Mouse (Mus musculus) R1 (cell line): Measurements from ENCODE around the gene Polg.

Source experiments
- DNase-seq: peaks from one replicate; pipeline ENCODE4 v3.0.0-alpha.2; 2018; ENCODE audit warnings: low read depth, low spot score

The Polg gene

DNA sequence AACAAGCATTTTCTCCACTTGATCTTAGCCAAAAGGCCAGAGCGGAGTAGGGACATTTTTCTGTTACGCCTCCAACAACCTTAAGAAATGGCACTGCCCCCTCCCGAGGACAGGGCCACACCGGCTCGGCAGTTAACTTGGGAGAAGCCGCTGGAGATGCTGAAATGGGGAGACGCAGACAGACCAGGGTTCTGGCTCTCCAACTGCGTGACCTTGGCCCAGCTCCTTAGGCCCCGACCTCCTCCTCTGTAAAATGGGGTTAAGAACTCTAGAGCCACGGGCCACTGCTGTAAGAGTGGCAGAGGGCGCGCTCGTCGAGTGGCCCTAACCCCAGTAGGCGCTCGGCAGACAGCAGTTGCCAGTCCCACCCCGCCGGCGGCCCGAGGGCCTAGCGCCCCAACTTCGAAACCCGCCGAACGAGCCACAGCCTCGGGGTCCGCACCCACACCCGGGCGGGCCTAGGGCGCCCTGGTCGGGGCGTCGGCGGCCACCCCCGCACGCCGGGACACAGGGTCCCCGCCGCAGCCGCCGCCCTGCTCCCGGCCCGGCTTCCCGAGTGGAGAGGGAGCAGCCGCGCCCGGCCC lies 609 bp downstream of the Polg start:
- DNase-seq: peak; percentile 56

DNA sequence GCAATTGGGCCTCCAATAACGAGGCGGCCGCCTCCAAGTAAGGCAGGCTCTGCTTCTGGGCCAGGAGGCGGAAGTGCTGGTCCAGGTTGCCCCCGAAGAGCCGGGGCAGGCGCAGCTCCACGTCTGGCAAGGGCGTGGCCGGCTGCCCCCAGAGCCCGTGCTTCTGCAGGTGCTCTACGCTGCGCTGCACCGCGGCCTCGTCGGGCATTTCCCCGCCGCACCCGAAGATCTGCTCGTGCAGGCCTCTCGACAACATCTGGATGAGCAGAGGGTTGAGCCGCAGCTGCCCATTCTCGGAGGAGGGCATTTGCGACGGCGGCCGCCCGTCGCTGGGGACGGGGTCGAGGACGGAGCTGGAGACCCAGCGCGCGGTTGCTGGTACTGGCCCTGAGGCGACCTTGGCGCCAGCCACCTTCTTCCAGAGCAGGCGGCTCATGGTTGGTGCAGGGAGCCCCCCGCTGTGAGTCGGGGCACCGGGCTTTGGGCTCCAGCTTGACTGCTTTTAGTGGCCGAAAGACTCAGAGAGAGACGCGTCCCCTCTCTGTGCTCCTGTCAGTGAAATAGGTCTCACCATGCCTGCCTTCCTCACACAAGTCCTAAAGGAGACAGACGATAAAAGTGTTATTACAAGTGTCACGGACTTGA lies 1.3 kb downstream of the Polg start:
- no peak for DNase-seq

DNA sequence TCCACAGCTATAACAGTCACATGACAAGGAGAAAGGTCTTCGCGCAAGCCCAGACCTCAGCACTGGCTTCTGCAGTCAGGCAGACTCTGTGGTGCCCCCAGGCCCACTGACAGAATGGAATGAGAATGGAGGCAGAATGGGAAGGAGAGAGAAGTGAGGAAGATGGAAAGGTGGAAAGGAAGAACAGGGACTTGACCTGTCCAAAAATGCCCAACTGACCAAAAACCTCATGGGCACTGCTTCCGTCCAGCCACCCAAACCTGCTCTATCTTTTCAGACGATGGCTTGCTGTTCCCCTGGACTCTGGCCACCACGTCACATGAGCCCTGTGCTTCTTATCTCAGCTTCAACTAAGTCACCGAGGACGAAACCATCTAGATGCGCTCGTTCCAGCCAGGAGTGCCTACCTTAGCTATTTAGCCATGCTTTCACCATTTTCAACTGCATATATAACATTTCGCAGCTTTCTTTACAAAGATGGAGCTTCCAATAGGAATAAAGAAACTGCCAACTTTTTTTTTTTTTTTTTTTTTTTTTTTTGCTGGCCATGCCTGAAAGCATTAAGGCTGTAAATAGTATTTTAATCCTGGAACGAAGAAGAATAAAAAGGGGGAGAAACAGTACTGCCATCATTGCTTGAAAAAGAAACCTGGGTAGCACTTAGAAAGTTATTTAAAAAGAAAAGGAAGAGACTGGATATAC lies 2.6 kb downstream of the Polg start:
- no peak for DNase-seq

DNA sequence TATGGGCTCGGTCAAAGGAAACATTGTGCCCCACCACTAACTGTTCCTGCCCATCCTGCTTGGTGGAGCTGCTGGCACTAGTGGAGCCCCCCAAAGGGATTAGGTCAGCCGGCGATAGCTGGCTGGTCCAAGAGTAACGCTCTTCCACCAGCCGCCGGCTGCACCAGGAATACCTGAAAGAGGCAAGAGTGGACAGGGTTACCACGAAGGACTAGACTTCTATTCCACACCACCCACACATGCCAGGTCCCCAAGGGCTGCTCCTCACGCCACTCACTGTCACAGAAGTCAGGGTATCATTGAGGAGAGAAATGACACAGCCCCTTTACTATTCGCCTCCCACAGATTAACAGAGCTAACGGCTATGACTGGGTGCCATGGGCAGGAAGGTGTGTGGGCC lies 4.4 kb downstream of the Polg start:
- DNase-seq: no peak

DNA sequence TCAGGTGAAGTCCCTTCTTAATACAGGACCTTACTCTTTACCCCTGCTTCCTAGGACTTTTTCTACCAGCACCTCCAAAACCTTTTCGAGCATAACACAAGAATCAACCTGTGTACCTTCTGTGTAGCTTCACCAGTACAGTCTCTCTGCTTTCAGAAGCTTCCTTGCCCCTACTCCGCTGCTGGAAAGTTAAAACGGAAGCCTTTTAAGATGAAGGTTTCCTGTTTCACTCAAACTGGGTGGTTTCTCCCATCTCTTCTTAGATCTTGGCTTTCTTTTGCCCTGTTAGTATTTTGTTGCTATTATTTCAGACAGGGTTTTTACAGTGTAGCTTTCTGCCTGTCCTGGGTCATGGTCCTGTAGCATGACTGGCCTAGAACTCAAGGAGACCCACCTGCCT lies 18.7 kb downstream of the Polg start:
- DNase-seq: no peak

DNA sequence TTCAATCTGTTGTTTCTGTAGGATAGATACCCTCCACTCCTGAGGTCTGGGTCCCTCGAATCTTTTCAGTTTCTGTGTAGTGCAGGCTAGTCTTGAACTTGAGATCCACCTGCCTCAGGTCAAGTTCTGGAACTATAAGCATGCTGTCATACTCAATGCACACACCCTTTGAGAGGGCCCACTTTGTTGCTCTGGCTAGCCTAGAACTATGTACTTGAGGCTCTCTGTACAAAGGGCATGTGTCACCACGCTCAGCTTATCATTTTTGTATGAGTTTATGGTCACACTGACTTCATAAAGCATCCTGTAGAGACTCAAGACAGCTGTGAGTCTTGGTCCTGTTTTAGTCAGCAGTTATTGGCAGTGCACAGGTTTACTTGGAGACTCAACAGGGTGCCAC lies 19.1 kb downstream of the Polg start:
- no peak for DNase-seq

DNA sequence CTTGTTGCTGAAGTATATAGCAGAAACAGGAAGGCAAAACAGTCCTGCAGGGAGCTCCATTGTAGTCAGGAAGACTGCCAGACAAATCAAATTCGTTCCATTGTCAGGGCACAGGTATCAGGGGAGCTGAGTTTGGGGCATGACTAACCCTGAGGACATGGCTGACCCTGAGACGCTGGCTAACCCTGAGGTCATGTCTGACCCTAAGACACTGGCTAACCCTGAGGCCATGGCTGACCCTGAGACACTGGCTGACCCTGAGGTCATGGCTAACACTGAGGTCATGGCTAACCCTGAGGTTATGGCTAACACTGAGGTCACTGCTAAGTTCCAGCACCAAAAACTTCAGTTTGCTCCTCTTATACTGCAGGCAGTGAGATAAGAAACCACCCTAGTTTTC lies 26.1 kb downstream of the Polg start:
- no peak for DNase-seq

DNA sequence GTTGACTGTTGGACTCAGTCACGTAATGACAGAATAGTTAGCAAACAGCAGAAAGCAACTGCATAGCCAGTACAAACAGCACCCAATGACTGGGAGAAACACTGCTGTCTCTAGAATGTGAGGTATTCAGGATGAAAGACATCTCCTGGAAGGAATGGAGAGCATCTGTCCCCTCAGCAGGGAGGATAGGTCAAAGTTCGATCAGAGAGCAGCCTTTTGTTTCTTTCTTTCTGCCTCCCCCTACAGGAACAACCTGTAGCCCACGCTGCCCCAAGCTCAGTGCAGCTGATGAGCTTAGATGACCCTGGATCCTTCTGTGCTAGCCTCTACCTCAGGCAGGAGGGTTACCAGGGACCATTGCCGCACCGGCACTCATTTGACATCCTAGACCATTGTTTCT lies 37.9 kb downstream of the Polg start:
- peak; percentile 98 for DNase-seq

DNA sequence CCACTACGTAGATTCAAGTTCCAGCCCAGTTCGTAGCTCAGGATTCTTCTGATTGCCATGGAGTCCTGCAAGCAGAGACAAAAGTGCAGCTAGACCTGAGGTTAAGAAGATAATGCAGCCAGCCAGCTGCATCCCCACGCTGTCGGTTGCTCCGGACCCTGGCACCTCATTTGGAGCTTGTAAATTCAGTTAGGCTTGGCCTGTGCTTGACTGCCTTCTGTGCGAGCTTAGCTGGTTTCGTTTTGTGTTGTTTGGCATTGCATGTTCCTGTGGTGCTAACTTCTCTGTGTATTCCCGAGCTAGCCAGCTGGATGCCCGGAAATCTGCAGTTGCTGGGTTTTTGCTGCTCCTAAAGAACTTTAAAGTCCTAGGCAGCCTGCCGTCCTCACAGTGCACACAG lies 40.4 kb downstream of the Polg start:
- peak; percentile 41 for DNase-seq

DNA sequence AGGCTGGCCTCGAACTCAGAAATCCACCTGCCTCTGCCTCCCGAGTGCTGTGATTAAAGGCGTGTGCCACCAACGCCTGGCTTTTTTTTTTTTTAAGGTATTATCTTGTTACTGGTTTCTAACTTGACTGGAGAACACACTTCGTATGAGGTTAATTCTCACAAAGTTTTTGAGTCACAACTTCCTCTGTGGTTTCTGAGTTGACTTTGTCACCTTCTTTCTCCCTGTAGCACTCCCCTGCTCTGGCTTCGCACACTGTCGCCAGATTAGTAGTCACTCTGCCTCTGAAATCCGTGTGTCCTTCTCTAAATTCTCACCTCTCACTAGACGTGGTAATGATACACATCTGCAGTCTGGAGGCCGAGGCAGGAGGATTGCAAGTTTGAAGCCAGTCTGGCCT lies 43.3 kb downstream of the Polg start:
- DNase-seq: no peak

DNA sequence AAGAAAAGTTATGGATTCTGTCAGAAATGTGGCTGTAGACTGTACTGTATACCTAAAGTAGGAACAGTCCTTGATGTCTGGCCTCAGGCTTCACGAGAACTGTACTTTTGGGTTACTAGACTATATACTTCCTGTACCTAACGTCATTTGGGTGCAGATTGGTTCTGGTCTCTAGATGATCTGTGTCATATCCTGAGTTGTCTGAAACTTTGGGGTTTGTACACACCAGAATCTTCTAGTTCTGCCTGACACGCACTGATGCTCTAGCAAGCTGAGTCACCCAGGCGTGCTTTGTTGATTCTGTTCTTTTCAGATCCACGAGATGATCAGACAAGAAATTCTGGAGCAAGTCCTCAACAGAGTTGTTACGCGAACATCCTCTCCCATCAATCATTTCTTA lies 46.2 kb downstream of the Polg start:
- DNase-seq: no peak

DNA sequence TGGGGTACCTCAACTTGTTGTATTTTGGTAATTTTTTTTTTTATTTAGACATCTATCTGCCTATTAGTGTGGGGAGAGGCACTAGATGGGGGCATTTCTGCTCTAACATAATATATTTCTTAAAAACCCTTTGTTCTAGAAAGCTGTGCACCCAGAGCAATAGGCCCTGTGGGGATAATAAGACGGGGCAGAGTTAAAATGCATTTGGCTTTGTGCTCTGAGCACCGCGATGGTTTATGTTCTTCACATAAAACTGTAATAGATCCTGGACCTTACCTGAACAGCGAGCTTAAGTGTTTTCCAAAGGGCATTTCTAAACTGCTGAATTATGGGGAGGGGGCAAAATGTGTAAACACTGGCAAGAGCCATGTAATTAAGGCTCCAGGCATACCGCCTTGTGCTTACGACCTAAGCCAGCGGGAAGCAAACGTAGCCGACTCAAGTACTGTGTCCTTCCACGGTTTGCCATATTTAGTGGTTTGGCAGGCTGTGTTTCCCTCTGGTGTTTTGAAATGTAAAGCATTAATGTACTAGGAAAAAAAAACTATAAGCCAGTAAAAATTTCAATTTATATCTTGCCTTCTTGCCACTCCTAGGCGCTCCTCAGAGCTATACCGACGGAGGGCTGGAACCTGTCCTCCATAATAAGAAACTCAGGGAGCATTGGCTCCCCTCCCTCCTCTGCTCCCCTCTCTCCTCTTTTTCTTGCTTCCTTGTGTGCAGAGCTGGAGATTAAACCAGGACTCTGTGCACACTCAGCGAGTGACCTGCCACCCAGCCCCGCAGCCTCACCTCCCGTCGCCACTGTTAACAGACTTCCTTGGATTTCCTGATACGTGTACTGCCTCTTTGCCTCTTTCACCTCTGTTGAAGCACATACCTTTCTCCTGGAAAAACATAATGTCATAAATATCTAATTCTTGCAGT lies 51.5 kb downstream of the Polg start:
- no peak for DNase-seq

DNA sequence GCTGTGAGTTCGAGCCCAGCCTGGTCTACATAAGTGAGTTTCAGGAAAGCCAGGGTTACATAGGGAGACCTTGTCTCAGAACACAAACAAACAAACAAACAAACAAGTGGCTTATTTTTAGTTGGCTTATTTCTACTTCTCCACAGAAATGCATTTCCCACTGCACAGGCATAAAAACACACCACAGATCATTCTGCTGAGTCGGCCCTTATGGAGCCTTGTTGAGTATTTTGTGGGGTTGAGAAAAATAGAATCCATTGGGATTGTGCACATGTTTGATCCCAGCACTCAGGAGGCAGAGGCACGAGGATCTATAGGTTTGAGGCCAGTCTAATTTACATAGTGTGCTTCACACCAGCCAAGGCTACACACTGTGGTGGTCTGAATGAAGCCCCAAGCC lies 65.9 kb downstream of the Polg start:
- DNase-seq: no peak

DNA sequence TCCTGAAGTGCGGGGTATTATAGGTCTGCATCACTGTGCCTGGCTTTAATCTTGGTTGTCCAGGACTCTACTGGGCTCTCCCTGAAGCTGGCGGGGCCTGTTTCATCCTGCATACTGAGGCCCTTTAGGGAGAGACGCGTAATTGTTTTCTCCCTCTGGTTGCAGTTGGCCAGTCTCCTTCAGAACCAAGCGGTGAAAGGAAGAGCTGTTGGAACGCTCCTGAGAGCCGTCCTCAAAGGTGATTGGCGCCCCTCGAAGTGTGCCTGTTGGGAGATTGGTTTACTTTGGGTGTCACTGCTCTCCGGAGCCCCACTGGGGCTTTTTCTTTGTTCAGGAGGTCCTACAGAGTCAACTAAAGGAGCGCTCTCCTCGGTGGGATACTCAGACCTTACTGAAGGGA lies 67.2 kb downstream of the Polg start:
- peak; percentile 79 for DNase-seq

DNA sequence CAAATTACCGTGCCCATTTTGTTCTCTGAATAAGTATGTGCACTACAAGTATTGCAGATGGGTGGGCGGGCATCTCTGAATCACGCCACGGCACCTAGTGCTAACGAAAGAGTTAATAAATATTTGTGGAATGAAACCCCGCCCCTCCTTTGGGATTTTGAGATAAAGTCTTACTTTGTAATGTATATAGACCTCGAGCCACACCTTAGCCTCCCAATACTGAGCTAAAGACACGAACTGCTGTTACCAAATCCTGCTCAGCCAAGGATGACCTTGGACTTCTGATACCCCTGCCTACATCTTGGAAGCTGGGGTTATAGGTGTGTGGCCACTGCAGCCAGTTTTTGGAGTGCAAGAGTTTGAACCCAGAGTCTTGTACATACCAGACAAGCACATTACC lies 67.7 kb downstream of the Polg start:
- peak; percentile 97 for DNase-seq

DNA sequence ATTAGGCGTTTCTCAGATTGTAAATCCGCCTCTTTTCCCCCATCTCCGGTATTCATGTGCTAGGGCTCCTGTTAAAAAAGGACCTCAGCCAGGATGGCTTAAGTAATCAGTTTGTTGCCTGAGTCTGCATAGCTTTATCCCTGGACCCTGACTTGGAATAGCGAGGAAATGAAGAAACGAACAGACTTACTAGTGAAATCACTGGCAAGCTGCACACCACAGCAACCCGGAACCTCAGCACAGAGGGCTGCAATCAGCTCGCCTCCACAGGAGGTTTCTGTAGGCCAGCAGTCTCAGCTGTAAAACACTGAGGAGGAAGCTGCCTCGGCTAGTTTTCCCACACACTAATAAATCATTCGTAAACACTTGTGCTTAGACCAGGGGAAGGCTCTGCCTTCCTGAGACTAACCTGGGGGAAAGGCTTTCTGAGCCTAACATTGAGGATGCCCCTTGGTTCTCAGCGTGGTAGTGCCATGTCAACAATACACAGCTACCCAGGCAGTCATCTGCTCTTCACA lies 68.7 kb downstream of the Polg start:
- DNase-seq: peak; percentile 68
